Mouse (Mus musculus) forebrain, embryonic 16.5 days (tissue): ENCODE measurements at regions not wholly inside any gene's neighbourhood (a gene's known extent, or its start where the extent isn't known, plus 50 kb on each side); places are given as distances from the start of the nearest gene placed in this dataset.

Source experiments
- ATAC-seq: fragments of 200-750 bp; cut with Nextera tagmentation; 2 replicates; pipeline ENCODE4 v1.8.0; 2017; ENCODE audit warnings: mild to moderate bottlenecking, moderate library complexity
- H3K27ac ChIP-seq: fragments of 300-500 bp; sonication (generic); 2 replicates; pipeline ENCODE4 v1.5.1; 2014; ENCODE audit warnings: low read length, control low read depth
- H3K27me3 ChIP-seq: fragments of 300-500 bp; sonication (generic); replicated peaks from 2 replicates; pipeline ENCODE4 v1.6.1; 2014; ENCODE audit warnings: low read length; ENCODE audit not compliant: control insufficient read depth, insufficient read depth
- H3K36me3 ChIP-seq: fragments of 300-500 bp; sonication (generic); 2 replicates; pipeline ENCODE4 v1.6.1; 2014; ENCODE audit not compliant: control insufficient read depth, insufficient read depth
- H3K4me1 ChIP-seq: fragments of 300-500 bp; sonication (generic); replicated peaks from 2 replicates; pipeline ENCODE4 v1.6.1; 2014; ENCODE audit warnings: low read length; ENCODE audit not compliant: control insufficient read depth, insufficient read depth
- H3K4me2 ChIP-seq: fragments of 300-500 bp; sonication (generic); 2 replicates; pipeline ENCODE4 v1.6.1; 2014; ENCODE audit warnings: mild to moderate bottlenecking, low read length, control low read depth
- H3K4me3 ChIP-seq: fragments of 300-500 bp; sonication (generic); replicated peaks from 2 replicates; pipeline ENCODE4 v1.5.1; 2014; ENCODE audit warnings: mild to moderate bottlenecking, low read length, control low read depth
- H3K9ac ChIP-seq: fragments of 300-500 bp; sonication (generic); replicated peaks from 2 replicates; pipeline ENCODE4 v1.6.1; 2014; ENCODE audit warnings: low read depth, low read length, control low read depth
- H3K9me3 ChIP-seq: fragments of 300-500 bp; sonication (generic); 2 replicates; pipeline ENCODE4 v1.6.1; 2016; ENCODE audit warnings: low read length; ENCODE audit not compliant: control insufficient read depth
- WGBS: fragments of 180-500 bp; shearing (Covaris S2); extraction: QIAGEN DNeasy Blood & Tissue Kit; methylation state at CpG from one replicate; pipeline ENCODE4 v1.1.7; 2014; 5-methylcytosine and 5-hydroxymethylcytosine counted together

DNA sequence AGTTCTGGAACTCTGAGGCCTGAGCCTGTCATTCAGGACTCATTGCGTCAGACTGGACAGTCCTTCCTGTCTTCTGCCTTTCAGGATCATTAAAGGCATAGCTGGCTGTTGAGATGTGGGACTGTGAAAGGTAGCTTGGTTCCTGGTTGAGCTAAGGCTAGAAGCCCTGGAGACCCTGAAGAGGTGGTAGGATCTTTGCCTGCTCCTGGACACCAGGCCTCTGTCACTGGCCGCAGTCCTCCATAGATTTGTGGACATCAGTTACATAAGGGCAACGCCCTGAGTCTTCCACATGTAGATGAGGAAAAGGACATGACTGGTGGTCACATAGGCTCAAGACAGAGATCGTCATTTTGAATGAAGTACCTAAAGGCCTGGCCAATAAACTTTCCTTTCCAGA lies 127.9 kb downstream of the Opa1 start:
- WGBS, result 95% methylated on average over 4 of the region's 4 CpGs
- H3K27me3 ChIP-seq, result no peaks in the 10 kb centered on the region
- ATAC-seq, result no peak
- H3K36me3 ChIP-seq, result no peaks in the 10 kb centered on the region
- H3K9me3 ChIP-seq, result no peaks in the 10 kb centered on the region
- H3K4me1 ChIP-seq, result peaks cover 7% of the 10 kb centered on the region; the same call in 1 of the 2 replicates
- H3K9ac ChIP-seq, result no peak overlapping the region
- no peak overlapping the region for H3K27ac ChIP-seq
- H3K4me2 ChIP-seq, result no peak overlapping the region
- H3K4me3 ChIP-seq, result no peak overlapping the region

DNA sequence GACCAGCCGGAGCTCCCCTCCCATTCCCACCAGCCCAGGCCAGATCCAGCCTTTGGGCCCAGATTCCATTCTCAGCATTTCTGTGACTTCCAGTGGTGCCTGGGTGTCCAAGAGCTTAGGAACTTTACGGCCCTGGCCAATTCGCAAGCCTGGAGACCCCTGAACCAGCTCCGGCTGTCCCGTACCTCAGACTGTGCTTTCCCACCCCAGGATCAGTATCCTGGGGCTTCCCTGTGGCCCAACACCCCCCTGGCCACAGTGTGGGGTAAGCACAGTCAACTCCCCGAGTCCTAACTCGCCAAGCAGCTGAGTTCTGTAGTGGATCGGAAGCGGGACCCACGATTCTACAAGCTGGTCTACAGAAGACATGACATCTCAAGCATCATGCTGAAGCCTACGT lies 128.5 kb downstream of the Opa1 start:
- 94% methylated on average over 11 of the region's 11 CpGs for WGBS

DNA sequence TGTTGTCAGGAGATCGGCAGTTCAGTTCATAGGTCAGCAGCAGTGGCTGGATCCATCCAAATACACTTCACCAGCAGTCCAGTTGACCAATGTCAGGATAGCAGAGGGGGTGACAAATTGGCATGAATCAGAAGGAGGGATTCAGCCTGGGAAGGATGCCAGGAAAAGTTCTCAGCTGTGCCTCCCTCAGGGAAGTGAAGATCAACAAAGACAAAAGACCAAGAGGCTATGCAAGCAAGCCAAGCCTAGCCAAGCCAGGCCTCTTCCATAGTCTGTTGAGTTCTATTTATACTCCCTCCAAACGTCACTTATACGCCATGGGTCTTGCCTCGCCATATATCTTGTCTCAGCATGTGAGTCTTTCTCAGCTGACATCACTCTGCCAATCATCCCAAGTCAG lies 129.9 kb downstream of the Opa1 start:
- Histone ChIP-seq H3K9ac (no peak overlapping the region), H3K4me3 (no peak overlapping the region), H3K4me1 (peaks cover 11% of the 10 kb centered on the region; the same call in 1 of the 2 replicates), H3K9me3 (no peaks in the 10 kb centered on the region), H3K4me2 (no peak overlapping the region), H3K27ac (no peak overlapping the region), H3K36me3 (no peaks in the 10 kb centered on the region), H3K27me3 (no peaks in the 10 kb centered on the region)
- ATAC-seq, result no peak
- 76% methylated on average over 4 of the region's 4 CpGs for WGBS

More for the DNA sequence above, 128.5 kb downstream of the Opa1 start:
- Histone ChIP-seq H3K27me3 (no peaks in the 10 kb centered on the region), H3K27ac (no peak overlapping the region), H3K4me1 (peaks cover 11% of the 10 kb centered on the region; the same call in 1 of the 2 replicates), H3K4me2 (no peak overlapping the region), H3K9ac (no peak overlapping the region), H3K9me3 (no peaks in the 10 kb centered on the region), H3K4me3 (no peak overlapping the region), H3K36me3 (no peaks in the 10 kb centered on the region)
- ATAC-seq, result no peak

DNA sequence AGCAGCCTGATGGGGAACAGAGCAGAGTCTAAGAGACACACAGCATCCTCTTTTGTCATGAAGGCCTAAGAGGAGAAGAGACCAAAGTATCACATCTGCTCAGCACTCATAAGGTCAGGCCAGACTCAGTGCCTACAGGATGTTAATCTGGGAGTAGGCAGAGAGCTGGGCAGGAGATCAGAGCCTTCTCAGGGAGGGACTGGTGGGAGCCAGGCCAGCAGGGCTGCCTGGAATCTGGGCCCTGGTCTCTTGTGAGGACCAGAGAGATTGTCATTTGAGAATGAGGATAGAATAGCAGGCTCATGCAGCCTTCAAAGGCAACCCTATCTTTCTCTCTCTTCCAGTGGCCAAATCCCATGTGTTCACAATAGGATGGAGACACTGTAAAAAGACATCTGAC lies 132.3 kb downstream of the Opa1 start:
- peak overlapping the region; percentile 51 for H3K27ac ChIP-seq
- H3K4me3 ChIP-seq, result no peak overlapping the region
- no peak for ATAC-seq
- no peaks in the 10 kb centered on the region for H3K9me3 ChIP-seq
- no peaks in the 10 kb centered on the region for H3K27me3 ChIP-seq
- H3K4me1 ChIP-seq, result peaks cover 18% of the 10 kb centered on the region
- no peak overlapping the region for H3K9ac ChIP-seq
- no peak overlapping the region for H3K4me2 ChIP-seq
- no peaks in the 10 kb centered on the region for H3K36me3 ChIP-seq

DNA sequence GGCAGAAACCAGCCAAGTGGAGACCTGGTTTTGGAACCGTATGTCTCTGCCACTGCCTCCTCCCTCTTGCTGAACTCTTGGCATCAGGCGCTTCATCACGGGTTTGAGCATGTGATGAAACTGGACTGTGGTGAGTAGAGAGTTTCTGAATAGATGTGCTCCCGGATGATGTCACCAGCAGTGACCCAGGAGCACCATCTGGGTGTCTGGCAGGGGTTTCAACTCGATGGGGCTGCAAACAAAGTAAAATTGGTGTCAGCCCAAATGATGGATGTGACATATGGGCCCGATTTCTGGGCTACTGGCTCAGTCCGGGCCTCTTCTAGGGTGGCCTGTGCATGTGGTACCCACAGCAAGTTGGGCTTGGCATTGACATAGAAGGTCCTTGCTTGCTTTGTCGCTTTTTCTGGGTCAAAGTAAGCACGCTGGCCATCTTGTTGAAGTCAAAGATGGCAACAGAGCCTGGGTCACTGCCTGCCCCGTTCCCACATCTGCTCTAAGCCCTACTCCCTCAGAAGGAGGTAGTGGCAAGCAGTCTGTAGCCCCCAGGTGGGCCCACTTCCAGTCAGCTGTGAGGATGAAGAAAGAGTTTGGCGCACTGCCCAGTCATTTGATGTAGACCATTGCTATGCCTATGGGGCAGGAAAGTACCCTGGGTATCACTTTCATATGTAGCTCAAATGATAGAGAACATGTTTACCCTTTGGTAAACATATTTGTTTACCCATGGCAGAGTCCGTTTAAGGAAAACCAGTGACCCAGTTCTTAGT lies 133.0 kb downstream of the Opa1 start:
- peak; percentile 49 for ATAC-seq
- no peak overlapping the region for H3K4me2 ChIP-seq
- no peak overlapping the region for H3K4me3 ChIP-seq
- no peaks in the 10 kb centered on the region for H3K27me3 ChIP-seq
- H3K27ac ChIP-seq, result no peak overlapping the region; the same call in 1 of the 2 replicates
- no peak overlapping the region for H3K9ac ChIP-seq
- H3K36me3 ChIP-seq, result no peaks in the 10 kb centered on the region
- peaks cover 18% of the 10 kb centered on the region for H3K4me1 ChIP-seq
- 60% methylated on average over 12 of the region's 12 CpGs for WGBS
- H3K9me3 ChIP-seq, result no peaks in the 10 kb centered on the region

DNA sequence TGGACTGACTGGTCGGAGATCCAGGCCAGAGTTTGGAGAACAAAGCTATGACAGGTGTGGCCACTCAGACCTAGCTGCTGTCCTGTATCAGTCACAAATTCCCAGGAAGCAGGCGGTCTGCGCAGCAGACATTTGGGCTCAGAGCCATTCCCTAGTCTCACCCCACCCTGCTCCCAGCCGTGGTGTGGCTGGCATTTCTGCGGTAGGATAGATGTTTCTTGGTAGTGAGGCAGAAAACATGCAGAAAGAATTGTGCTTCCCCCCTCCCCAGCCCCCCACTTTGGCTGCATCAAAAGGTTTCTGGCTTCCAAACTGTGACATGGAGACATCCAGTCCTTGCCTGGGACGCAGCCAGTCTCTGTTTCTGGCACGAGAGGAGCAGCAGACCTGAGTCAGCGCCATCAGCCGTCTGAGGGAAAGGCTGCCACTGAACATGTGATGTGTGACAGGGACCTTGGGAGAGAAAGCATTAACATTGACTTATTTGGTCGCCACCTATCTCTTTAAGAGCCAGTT lies 135.5 kb downstream of the Opa1 start:
- no peaks in the 10 kb centered on the region for H3K9me3 ChIP-seq
- no peak overlapping the region for H3K9ac ChIP-seq
- H3K4me3 ChIP-seq, result no peak overlapping the region
- H3K4me1 ChIP-seq, result peaks cover 18% of the 10 kb centered on the region
- no peaks in the 10 kb centered on the region for H3K36me3 ChIP-seq
- ATAC-seq, result peak; percentile 84
- WGBS, result 39% methylated on average over 10 of the region's 10 CpGs
- peaks cover 5% of the 10 kb centered on the region; the same call in 1 of the 2 replicates for H3K27me3 ChIP-seq
- no peak overlapping the region for H3K4me2 ChIP-seq
- H3K27ac ChIP-seq, result peak overlapping the region; percentile 64

DNA sequence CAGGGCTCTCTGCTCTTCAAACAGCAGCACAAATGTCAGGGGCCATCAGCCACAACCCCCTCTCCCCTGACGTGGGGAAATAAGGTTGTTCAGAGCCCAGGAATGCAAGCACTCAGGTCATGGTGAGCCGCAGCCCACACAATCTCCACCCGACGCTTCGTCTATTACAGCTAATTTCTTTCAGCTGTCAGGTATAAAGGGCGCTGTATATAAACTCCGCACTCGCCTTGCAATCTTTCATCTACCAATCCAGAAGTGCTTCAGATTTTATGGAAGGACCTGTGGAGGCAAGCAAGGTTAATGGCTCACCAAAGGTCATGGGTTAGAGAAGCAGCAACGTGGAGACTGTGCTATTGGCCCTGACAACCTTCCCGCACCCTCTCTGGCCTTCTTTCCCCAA lies 139.8 kb downstream of the Opa1 start:
- no peaks in the 10 kb centered on the region for H3K36me3 ChIP-seq
- 65% methylated on average over 10 of the region's 10 CpGs for WGBS
- H3K9me3 ChIP-seq, result no peaks in the 10 kb centered on the region
- H3K4me3 ChIP-seq, result no peak overlapping the region
- H3K27ac ChIP-seq, result no peak overlapping the region
- peaks cover 14% of the 10 kb centered on the region for H3K4me1 ChIP-seq
- no peak overlapping the region for H3K9ac ChIP-seq
- H3K27me3 ChIP-seq, result peaks cover 12% of the 10 kb centered on the region
- no peak for ATAC-seq
- H3K4me2 ChIP-seq, result no peak overlapping the region

DNA sequence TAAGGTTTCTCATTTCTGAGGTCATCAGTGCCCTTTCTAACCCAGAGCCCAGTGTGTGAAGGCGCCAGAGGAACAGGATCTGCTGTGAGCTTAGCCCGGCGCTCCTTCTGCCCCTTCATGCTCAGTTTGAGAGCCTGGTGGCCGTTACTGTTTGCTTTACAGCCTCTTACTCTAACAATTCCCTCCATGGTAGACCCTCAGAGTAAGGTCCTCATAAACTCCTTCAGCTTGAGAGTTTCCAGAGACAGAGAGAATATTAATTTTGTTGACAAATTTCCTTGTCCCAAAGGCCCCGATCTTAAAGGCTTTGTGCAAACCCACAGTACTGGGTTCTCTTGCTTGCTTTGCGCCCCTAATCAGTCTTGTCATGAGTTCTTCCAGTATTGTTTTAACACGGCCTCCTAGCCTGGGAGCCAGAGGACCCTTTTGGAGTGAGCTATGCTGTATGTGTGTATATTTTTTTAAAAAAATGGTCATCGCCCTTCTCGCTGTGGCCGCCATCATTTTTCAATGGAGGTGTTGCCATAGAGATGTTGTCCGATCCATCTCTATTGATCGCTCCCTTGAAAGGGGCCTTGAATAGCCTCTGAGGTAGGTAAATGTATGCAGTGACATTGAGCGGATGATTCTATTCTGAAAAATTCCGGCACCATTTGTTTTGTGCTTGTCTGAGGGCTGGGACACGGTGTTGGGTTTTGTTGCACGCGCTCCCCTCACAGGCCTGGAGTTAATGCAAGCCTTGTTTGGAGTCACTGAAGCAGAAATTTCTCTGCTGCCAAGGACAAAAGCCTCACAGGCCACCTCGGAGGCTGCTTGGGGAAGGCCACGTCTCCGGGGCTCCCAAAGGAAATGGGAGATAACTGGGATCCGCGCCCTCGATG lies 140.7 kb downstream of the Opa1 start:
- peaks cover 9% of the 10 kb centered on the region for H3K4me1 ChIP-seq
- H3K4me2 ChIP-seq, result no peak overlapping the region
- peaks cover 14% of the 10 kb centered on the region for H3K27me3 ChIP-seq
- H3K36me3 ChIP-seq, result no peaks in the 10 kb centered on the region
- H3K4me3 ChIP-seq, result no peak overlapping the region
- ATAC-seq, result peak; percentile 79
- no peak overlapping the region for H3K27ac ChIP-seq
- no peak overlapping the region for H3K9ac ChIP-seq
- WGBS, result 9% methylated on average over 23 of the region's 23 CpGs
- no peaks in the 10 kb centered on the region for H3K9me3 ChIP-seq

DNA sequence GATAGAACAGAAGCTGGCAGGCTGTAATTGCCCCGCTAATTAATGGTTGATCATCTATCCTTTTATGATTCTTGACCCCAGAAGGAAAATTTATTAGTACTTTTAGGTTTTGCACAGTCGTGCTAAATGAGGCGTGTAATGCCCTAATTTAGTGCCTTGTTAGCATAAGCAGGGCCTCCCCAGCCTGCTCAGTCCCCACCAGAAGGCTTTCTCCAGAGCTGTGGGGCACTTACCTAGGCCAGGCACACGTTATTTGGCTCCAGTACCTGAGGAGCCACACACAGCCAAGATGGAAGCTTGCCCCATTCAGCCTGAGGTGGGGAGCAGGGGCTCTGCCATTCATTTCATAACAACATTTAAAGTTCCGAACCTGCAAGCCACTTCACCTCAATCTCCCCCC lies 146.0 kb downstream of the Opa1 start:
- ATAC-seq, result peak; percentile 50; the same call in 1 of the 2 replicates
- peaks cover 18% of the 10 kb centered on the region for H3K4me1 ChIP-seq
- H3K4me2 ChIP-seq, result no peak overlapping the region
- no peak overlapping the region for H3K27ac ChIP-seq
- H3K36me3 ChIP-seq, result no peaks in the 10 kb centered on the region
- no peak overlapping the region for H3K9ac ChIP-seq
- H3K9me3 ChIP-seq, result no peaks in the 10 kb centered on the region
- no peak overlapping the region for H3K4me3 ChIP-seq
- peaks cover 23% of the 10 kb centered on the region for H3K27me3 ChIP-seq
- WGBS, result 29% methylated on average over 5 of the region's 5 CpGs
